Mouse (Mus musculus) bone marrow, adult 2 months (tissue): ENCODE data around the gene Dgki. TPM values are rescaled to one million over a fixed set of nuclear protein-coding genes. Genes with fewer than 3 reads are reported as not detected.

Experiments used
- H3K27ac ChIP-seq: fragments of 200-500 bp; 2 replicates; pipeline ENCODE4 v1.5.1; 2012; ENCODE audit warnings: low read depth, mild to moderate bottlenecking, control low read depth, inconsistent platforms, low read length; ENCODE audit not compliant: control insufficient read depth, poor library complexity, insufficient read depth
- H3K4me1 ChIP-seq: fragments of 200-500 bp; 2 replicates; pipeline ENCODE4 v1.6.1; 2011; ENCODE audit warnings: low read length; ENCODE audit not compliant: control insufficient read depth, insufficient read depth
- H3K4me3 ChIP-seq: fragments of 200-500 bp; replicated peaks from 2 replicates; pipeline ENCODE3; 2011; ENCODE audit warnings: mild to moderate bottlenecking, low read depth, low read length, control low read depth; ENCODE audit not compliant: control insufficient read depth
- CTCF ChIP-seq: fragments of 200-500 bp; IDR thresholded peaks from 2 replicates; pipeline ENCODE4 v1.5.1; 2011; ENCODE audit warnings: low read length, control low read depth; ENCODE audit not compliant: control insufficient read depth, insufficient read depth
- POLR2A ChIP-seq: fragments of 200-500 bp; IDR thresholded peaks from 2 replicates; pipeline ENCODE4 v1.6.1; 2011; ENCODE audit warnings: low read depth, mild to moderate bottlenecking, control low read depth, low read length, borderline replicate concordance; ENCODE audit not compliant: control insufficient read depth
- WGBS: fragments of 180-500 bp; shearing (Covaris S2); methylation state at CpG from one replicate; pipeline ENCODE4 v1.1.7; 2018; 5-methylcytosine and 5-hydroxymethylcytosine counted together
- polyA plus RNA-seq: library from polyadenylated mRNA; stranded (reverse); fragments of >200 nt; gene quantifications from 2 replicates; pipeline ENCODE4 v1.2.4, GENCODE M21; 2011; ENCODE audit warnings: low replicate concordance; ENCODE audit not compliant: missing spikeins, insufficient read depth, insufficient read length

Gene Dgki
- polyA plus RNA-seq, 1 experiment, result 7.2 TPM

DNA sequence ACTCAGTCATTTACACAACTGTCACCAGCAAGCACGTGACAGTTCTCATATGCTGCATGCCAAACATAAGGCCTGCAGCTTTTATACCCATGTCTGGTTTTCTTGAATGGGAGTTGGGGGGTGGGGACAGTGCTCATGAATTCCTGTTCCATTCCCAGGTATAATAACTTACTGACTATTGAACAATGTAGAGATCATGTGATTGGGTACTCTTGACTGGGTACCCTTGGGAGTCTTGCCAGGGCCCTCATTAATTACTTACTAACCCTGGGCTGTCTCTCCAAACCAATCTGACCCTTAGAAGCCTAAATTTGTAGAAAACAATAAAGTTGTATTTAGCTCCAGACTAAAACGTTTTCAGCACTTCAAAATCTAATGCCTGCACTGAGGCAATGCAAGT lies 246.6 kb downstream of the Dgki start:
- Histone ChIP-seq H3K27ac (no peak overlapping the region), H3K4me3 (no peak overlapping the region), H3K4me1 (no peaks in the 10 kb centered on the region)
- 54% methylated on average over 2 of the region's 2 CpGs for WGBS
- TF ChIP-seq POLR2A (no peak), CTCF (no peak)

DNA sequence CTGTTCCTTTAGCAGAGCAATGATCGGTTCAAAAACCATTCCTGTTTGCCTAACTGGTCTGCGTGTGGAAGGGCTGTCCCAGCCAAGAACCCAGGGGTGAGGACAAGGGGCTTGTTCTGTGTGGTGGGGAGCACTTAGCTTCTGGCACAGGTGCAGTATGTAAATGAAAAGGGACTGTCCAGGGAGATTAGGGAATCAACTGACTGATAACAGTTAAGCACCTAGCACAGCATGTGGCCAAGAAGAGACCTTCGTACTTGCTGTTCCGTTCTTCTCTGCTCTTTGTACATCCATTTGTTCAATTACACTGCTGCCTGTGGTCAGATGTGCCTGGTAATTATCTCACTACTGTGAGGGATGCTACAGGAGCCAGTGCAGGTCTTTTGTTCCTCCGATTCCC lies 248.3 kb downstream of the Dgki start:
- Histone ChIP-seq H3K4me3 (no peak overlapping the region), H3K27ac (no peak overlapping the region), H3K4me1 (no peaks in the 10 kb centered on the region)
- no peak for TF ChIP-seq CTCF
- no peak for TF ChIP-seq POLR2A
- 60% methylated on average over 5 of the region's 5 CpGs for WGBS

DNA sequence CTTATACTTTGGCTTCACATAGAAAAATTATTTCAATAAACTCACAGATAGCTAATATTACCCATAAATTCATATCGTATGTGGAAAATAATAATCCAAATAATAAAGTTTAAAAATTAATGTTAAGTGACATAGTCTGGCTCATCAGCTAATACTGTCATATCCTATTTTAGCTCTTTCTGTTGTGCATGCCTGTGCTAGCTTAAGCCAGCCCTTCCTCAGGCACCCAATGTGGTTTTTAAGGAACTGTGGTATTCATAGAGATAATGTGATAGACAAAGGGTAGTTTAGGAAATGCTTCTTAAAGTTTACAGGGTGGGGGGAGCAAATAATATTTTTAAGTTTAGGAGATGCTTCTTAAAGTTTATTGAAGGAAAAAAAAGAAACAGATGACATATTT lies 248.8 kb downstream of the Dgki start:
- 74% methylated on average over 1 of the region's 1 CpGs for WGBS

DNA sequence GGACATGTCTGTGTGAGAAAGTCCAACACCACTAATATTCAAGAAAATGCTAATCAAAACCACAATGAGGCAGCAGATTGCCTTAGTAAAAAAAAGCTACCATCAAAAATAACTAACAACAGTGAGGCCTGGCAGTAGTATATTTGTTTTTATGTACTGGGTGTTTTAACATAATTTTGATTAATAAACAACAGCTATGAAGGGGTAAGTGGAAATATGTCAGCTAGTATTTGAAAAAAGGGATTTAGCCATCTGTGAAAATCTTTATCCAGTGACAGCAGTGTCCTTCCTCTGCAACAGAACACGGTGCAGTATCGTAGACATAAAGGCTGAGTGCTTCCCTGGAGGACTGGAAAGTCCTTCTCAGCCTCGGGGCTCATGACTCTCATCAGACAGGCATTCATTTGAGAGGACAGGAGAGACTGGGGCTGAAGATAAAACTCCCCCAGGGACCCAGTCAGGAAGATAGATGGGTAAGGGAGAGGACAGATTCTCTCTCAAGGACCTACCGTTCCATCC lies 252.3 kb downstream of the Dgki start:
- TF ChIP-seq CTCF (no peak), POLR2A (no peak)

More for the DNA sequence above, 248.8 kb downstream of the Dgki start:
- Histone ChIP-seq H3K27ac (no peak overlapping the region), H3K4me3 (no peak overlapping the region), H3K4me1 (no peaks in the 10 kb centered on the region)
- TF ChIP-seq CTCF, result no peak
- no peak for TF ChIP-seq POLR2A

DNA sequence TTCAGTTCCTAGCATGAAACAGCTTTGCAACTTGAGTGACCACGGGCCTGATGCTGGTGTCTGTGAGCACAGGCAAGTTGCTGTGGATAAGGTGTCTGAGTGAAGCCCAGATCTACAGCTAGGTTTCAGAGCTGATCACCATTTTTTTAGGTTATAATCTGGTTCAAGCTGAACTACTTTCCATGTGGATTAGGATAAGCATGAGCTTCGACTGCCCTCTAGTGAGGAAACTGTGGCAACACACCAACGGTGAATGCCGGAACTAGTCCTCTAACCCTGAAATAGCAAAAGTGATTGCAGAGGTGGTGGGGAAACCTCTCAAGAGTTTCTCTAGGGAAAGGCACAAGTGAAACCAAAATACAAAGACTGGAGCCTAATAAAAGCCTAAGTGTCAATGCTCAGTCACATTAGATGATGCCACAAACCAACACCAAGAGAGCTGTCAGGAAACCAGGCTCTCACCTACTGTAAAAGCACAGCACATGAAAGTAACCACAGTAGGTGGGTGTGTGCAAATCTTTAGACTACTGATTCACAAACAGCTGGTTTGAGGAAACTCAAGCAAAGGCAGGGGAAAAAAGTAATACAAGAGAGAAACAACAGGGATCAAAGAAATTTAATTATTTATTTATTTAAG lies 253.7 kb downstream of the Dgki start:
- WGBS, result 48% methylated on average over 4 of the region's 4 CpGs
- no peak overlapping the region for H3K4me3 ChIP-seq
- TF ChIP-seq POLR2A (no peak), CTCF (peak; percentile 15; the same call in 1 of the 2 replicates)
- no peaks in the 10 kb centered on the region for H3K4me1 ChIP-seq
- no peak overlapping the region for H3K27ac ChIP-seq

More for the DNA sequence above, 252.3 kb downstream of the Dgki start:
- WGBS, result 78% methylated on average over 4 of the region's 4 CpGs
- no peak overlapping the region for H3K4me3 ChIP-seq
- no peaks in the 10 kb centered on the region for H3K4me1 ChIP-seq
- H3K27ac ChIP-seq, result no peak overlapping the region

DNA sequence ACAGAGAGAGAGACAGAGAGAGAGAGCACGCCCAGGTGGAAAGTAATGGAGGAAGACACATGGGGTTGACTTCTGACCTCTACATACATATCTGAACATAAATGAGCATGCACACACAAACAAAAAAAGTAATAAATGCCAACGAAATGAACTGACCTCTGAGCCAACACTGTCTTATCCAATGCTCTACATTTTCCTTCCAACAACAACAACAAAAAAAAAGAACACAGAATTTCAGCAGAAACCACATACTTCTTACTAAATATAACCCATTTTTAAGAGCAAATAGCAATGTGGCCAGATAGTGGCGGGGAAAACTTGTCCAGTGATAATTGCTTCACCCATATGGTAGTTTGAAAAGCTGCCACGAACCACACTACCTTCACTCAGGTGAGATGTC lies 255.2 kb downstream of the Dgki start:
- Histone ChIP-seq H3K27ac (no peak overlapping the region), H3K4me1 (no peaks in the 10 kb centered on the region), H3K4me3 (no peak overlapping the region)
- no peak for TF ChIP-seq CTCF
- TF ChIP-seq POLR2A, result no peak
- WGBS, result 60% methylated on average over 4 of the region's 4 CpGs

DNA sequence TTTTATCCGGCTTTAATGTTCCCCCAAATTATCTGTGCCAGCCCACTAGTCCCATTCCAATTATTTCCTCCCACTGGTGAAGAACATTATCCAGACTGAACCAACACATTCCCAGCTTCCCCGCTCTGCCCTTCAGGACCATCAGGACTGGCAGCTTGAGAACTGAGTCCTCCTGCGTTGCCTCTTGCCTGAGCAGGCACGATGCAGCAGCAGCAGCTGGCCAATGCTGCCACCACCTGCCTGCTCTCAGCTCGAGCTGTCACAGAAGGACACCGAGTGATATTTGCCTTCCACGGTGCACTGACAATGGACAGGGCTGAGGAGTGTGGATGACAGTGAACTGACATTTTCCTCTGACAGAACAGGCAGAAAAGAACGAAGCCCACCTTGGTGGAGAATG lies 261.5 kb downstream of the Dgki start:
- Histone ChIP-seq H3K27ac (no peak overlapping the region), H3K4me1 (no peaks in the 10 kb centered on the region), H3K4me3 (no peak overlapping the region)
- 74% methylated on average over 8 of the region's 8 CpGs for WGBS
- TF ChIP-seq CTCF (no peak), POLR2A (no peak)

DNA sequence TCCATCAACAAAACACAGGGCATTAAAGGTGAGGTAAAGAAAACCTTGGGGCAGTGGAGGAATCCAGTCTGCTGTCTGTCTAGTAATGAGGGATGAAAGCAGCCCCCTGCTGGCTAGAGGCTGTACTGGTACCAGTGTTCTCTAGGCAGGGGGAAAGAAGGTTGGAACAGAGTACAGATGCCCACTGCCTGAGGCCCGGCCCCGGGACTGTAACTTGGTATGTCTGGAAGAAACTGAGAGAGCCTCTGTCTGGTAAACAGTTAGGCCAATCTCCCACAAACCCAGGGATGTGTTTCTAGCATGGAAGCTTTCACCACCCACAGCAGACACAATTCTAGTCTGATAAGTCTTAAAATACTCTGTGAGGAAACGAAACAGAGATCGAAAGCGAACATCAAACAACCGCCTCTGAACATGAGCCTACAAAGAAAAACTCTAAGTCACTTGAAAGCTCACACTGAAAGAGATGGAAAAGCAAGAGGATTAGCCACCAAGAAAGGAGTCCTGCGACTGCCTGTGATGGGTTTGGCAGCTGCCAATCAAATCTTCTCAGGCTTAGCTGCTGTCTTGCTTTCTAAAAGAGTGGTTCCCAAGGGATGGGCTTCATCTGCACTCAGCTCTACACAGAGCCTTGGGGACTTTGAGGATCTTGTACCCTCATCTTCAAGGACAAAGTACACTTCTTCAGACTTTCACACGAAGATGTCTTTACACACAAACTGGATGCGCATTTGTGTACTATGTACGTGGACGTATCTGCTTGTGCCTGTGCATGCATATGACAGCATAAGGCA lies 262.7 kb downstream of the Dgki start:
- H3K27ac ChIP-seq, result no peak overlapping the region
- WGBS, result 71% methylated on average over 11 of the region's 11 CpGs
- H3K4me3 ChIP-seq, result no peak overlapping the region
- no peaks in the 10 kb centered on the region for H3K4me1 ChIP-seq
- TF ChIP-seq POLR2A (no peak), CTCF (no peak)
